Mouse (Mus musculus) right cerebral cortex, postnatal 4 days (tissue): ENCODE results near the gene Ina.
A peak's percentile ranks its signal among the peaks of the same experiment; 100 is the strongest.

Experiments
- DNase-seq: peaks from one replicate; pipeline ENCODE4 v3.0.0-alpha.2; 2022

The Ina gene

GRCm38 (mm10) chr19:47067096-47067882 lies 52.8 kb downstream of the Ina start, which contains the start of gene Taf5:
Taf5 (plus strand) TSS chr19:47067746.
- DNase-seq = peak; percentile 94

- peak; percentile 73 for DNase-seq
Measured at GRCm38 (mm10) chr19:47067924-47068611, 53.6 kb downstream of the Ina start.
